Mouse (Mus musculus) liver, adult 2 months (tissue): ENCODE data around the gene Plcb2. TPM values are rescaled to one million over a fixed set of nuclear protein-coding genes. Genes with fewer than 3 reads are reported as not detected.

Source experiments
- DNase-seq: peaks from one replicate; pipeline ENCODE4 v3.0.0-alpha.2; 2011; ENCODE audit warnings: low read depth, low spot score; ENCODE audit errors: extremely low read depth
- H3K27ac ChIP-seq: fragments of 200-500 bp; replicated peaks from 2 replicates; pipeline ENCODE4 v1.5.1; 2012; ENCODE audit warnings: low read depth, mild to moderate bottlenecking, control low read depth, inconsistent platforms, low read length; ENCODE audit not compliant: insufficient read depth
- H3K27me3 ChIP-seq: fragments of 200-500 bp; 2 replicates; pipeline ENCODE4 v1.6.1; 2012; ENCODE audit warnings: mild to moderate bottlenecking, moderate library complexity, low read length, inconsistent platforms; ENCODE audit not compliant: control insufficient read depth, insufficient read depth
- H3K36me3 ChIP-seq: fragments of 200-500 bp; 2 replicates; pipeline ENCODE4 v1.6.1; 2012; ENCODE audit warnings: low read length, inconsistent platforms; ENCODE audit not compliant: control insufficient read depth, insufficient read depth
- H3K4me1 ChIP-seq: fragments of 200-500 bp; 2 replicates; pipeline ENCODE4 v1.6.1; 2011; ENCODE audit warnings: low read length; ENCODE audit not compliant: control insufficient read depth, insufficient read depth
- H3K4me3 ChIP-seq: fragments of 200-500 bp; 2 replicates; pipeline ENCODE4 v1.5.1; 2011; ENCODE audit warnings: low read depth, mild to moderate bottlenecking, control low read depth, low read length, moderate library complexity; ENCODE audit not compliant: insufficient read depth
- H3K79me2 ChIP-seq: fragments of 200-500 bp; 2 replicates; pipeline ENCODE4 v1.6.1; 2012; ENCODE audit warnings: inconsistent platforms, mild to moderate bottlenecking, low read length, moderate library complexity; ENCODE audit not compliant: control insufficient read depth, insufficient read depth
- H3K9ac ChIP-seq: fragments of 200-500 bp; 2 replicates; pipeline ENCODE4 v1.6.1; 2012; ENCODE audit warnings: low read depth, mild to moderate bottlenecking, control low read depth, inconsistent platforms, low read length
- CTCF ChIP-seq: fragments of 200-500 bp; IDR thresholded peaks from 2 replicates; pipeline ENCODE4 v1.5.1; 2011; ENCODE audit warnings: low read depth, low read length, control low read depth
- POLR2A ChIP-seq: fragments of 200-500 bp; IDR thresholded peaks from 2 replicates; pipeline ENCODE4 v1.6.1; 2011; ENCODE audit warnings: low read length, control low read depth; ENCODE audit not compliant: insufficient read depth; ENCODE audit errors: extremely low read depth
- WGBS: fragments of 180-500 bp; shearing (Covaris S2); methylation state at CpG from one replicate; pipeline ENCODE4 v1.1.7; 2018; 5-methylcytosine and 5-hydroxymethylcytosine counted together
- polyA plus RNA-seq: library from polyadenylated mRNA; depleted of rRNA; stranded (reverse); fragments of >200 nt; gene quantifications from 2 replicates; pipeline ENCODE4 v1.2.3, GENCODE M21; 2012
- total RNA-seq: library from RNA; depleted of rRNA; stranded (reverse); fragments of >200 nt; gene quantifications from 2 replicates; pipeline ENCODE4 v1.2.3, GENCODE M21; 2014

The Plcb2 gene
- total and polyA plus RNA-seq, 2 experiments: 0.80 to 1.2 TPM

GRCm38 (mm10) chr2:118749341-118749884 lies 21.2 kb upstream of the Plcb2 start:
- H3K9ac ChIP-seq: no peak overlapping the region
- H3K36me3 ChIP-seq: 0 out of 2 replicates have a peak, but pooled peaks cover 2% of the 10 kb centered on the region
- TF ChIP-seq POLR2A: no peak
- no peak for TF ChIP-seq CTCF
- H3K4me1 ChIP-seq: peaks cover 7% of the 10 kb centered on the region; the same call in 1 of the 2 replicates
- 89% methylated on average over 10 of the region's 10 CpGs for WGBS
- no peak overlapping the region for H3K4me3 ChIP-seq
- no peak for DNase-seq
- H3K27me3 ChIP-seq: no peaks in the 10 kb centered on the region
- 0 out of 2 replicates have a peak, but pooled peaks cover 8% of the 10 kb centered on the region for H3K79me2 ChIP-seq
- no peak overlapping the region for H3K27ac ChIP-seq

- Histone ChIP-seq H3K4me1 (peaks cover 7% of the 10 kb centered on the region; the same call in 1 of the 2 replicates), H3K79me2 (0 out of 2 replicates have a peak, but pooled peaks cover 8% of the 10 kb centered on the region), H3K9ac (no peak overlapping the region), H3K36me3 (0 out of 2 replicates have a peak, but pooled peaks cover 2% of the 10 kb centered on the region), H3K4me3 (peak overlapping the region; percentile 99; the same call in 1 of the 2 replicates), H3K27ac (no peak overlapping the region), H3K27me3 (no peaks in the 10 kb centered on the region)
- no peak for TF ChIP-seq CTCF
- TF ChIP-seq POLR2A: no peak
- WGBS: 61% methylated on average over 10 of the region's 10 CpGs
- no peak for DNase-seq
These were observed 19.2 kb upstream of the Plcb2 start for GRCm38 (mm10) chr2:118747301-118747960.

- Histone ChIP-seq H3K79me2 (0 out of 2 replicates have a peak, but pooled peaks cover 8% of the 10 kb centered on the region), H3K27ac (peak overlapping the region; percentile 10), H3K36me3 (0 out of 2 replicates have a peak, but pooled peaks cover 2% of the 10 kb centered on the region), H3K4me3 (peak overlapping the region; percentile 99), H3K4me1 (peaks cover 7% of the 10 kb centered on the region; the same call in 1 of the 2 replicates), H3K27me3 (no peaks in the 10 kb centered on the region), H3K9ac (peak overlapping the region; percentile 92)
- no peak for DNase-seq
- 5% methylated on average over 112 of the region's 113 CpGs for WGBS
- TF ChIP-seq CTCF: no peak
- TF ChIP-seq POLR2A: no peak
These were observed 18.0 kb upstream of the Plcb2 start for GRCm38 (mm10) chr2:118745915-118746901.

- Histone ChIP-seq H3K27ac (peak within 1 kb of the TSS; percentile 10), H3K9ac (peak within 1 kb of the TSS; percentile 92), H3K79me2 (0 out of 2 replicates have a peak, but pooled peaks cover 8% of the 10 kb centered on the region), H3K36me3 (0 out of 2 replicates have a peak, but pooled peaks cover 2% of the 10 kb centered on the region), H3K4me1 (peaks cover 7% of the 10 kb centered on the region; the same call in 1 of the 2 replicates), H3K27me3 (no peaks in the 10 kb centered on the region), H3K4me3 (peak within 1 kb of the TSS; percentile 99)
- WGBS: 6% methylated on average over 56 of the region's 57 CpGs
- peak; percentile 42; the same call in 1 of the 2 replicates for TF ChIP-seq POLR2A
- no peak for TF ChIP-seq CTCF
- DNase-seq: peak; percentile 58
These were observed 17.1 kb upstream of the Plcb2 start, which contains the start of gene Inafm2 for GRCm38 (mm10) chr2:118745232-118745884. TSS of gene Inafm2 (plus strand) at chr2:118745758.

- Histone ChIP-seq H3K27ac (no peak overlapping the region), H3K27me3 (no peaks in the 10 kb centered on the region), H3K9ac (no peak overlapping the region), H3K4me3 (no peak overlapping the region), H3K79me2 (0 out of 2 replicates have a peak, but pooled peaks cover 8% of the 10 kb centered on the region), H3K4me1 (peaks cover 7% of the 10 kb centered on the region; the same call in 1 of the 2 replicates), H3K36me3 (no peaks in the 10 kb centered on the region)
- 36% methylated on average over 7 of the region's 7 CpGs for WGBS
- no peak for DNase-seq
- TF ChIP-seq CTCF (no peak), POLR2A (no peak)
These were observed 16.4 kb upstream of the Plcb2 start for GRCm38 (mm10) chr2:118744621-118745020.
